Comparison of ENCODE assay signal across 8 mouse cellular contexts in the genomic region with DNA sequence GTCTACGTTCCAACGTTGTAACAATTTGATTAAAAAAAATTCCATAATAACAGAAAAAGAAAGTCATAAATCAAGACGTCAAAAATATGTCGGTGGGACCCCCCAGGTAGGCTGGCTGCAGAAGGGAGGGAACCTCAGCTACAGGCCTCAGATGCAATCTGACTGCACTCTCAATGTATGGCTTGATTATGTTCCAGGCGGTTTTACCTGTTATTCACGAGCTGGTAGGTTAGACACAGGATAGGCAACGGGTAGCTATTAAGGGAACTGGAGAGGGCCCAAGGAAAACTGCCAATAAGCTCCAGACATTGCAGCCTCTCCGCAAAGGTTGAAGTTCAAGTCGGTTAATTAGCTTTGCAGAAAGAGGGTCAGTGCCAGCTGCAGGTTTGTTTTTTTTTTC. TPM values are rescaled to one million over a fixed set of nuclear protein-coding genes. Genes with fewer than 3 reads are reported as not detected.
DNase-seq lines count a peak whose midpoint lies in the region; ATAC-seq and TF ChIP-seq lines count a peak whose summit lies in the region.

No protein-coding gene starts in this region.

- H3K4me3 ChIP-seq in ES-E14 (ENCODE audit: insufficient read depth in 1 of 2, low read depth in 1 of 2, low read length in 2 of 2, poor library complexity in 1 of 2, severe bottlenecking in 1 of 2): peak overlapping the region; percentile 53 to 75
- H3K4me3 ChIP-seq in hindbrain, embryonic 10.5 days: peak overlapping the region; percentile 88
- peak overlapping the region; percentile 78 for H3K4me3 ChIP-seq in limb, embryonic 14.5 days (replicated peaks; ENCODE audit: low read length)
- H3K4me3 ChIP-seq in stomach, postnatal 0 days (ENCODE audit: low read depth, low read length): peak overlapping the region; percentile 81

- no peaks in the 10 kb centered on the region for H3K36me3 ChIP-seq in ES-E14 (ENCODE audit: control insufficient read depth, insufficient read depth, low read length, poor library complexity, severe bottlenecking)
- H3K36me3 ChIP-seq in hindbrain, embryonic 10.5 days: no peaks in the 10 kb centered on the region
- no peaks in the 10 kb centered on the region for H3K36me3 ChIP-seq in limb, embryonic 14.5 days (ENCODE audit: control insufficient read depth, insufficient read depth, low read length)
- no peaks in the 10 kb centered on the region for H3K36me3 ChIP-seq in stomach, postnatal 0 days (ENCODE audit: control insufficient read depth, insufficient read depth, low read length)

- 17% methylated on average over 9 of the region's 9 CpGs for WGBS in hindbrain, embryonic 10.5 days
- 7% methylated on average over 9 of the region's 9 CpGs for WGBS in limb, embryonic 14.5 days
- 26% methylated on average over 9 of the region's 9 CpGs for WGBS in stomach, postnatal 0 days

- peaks cover 51% of the 10 kb centered on the region for H3K27me3 ChIP-seq in hindbrain, embryonic 10.5 days (ENCODE audit: insufficient read depth, poor library complexity, severe bottlenecking)
- H3K27me3 ChIP-seq in limb, embryonic 14.5 days (ENCODE audit: control insufficient read depth, insufficient read depth, low read length): no peaks in the 10 kb centered on the region
- H3K27me3 ChIP-seq in stomach, postnatal 0 days (ENCODE audit: control insufficient read depth, insufficient read depth, low read length): no peaks in the 10 kb centered on the region

- intact Hi-C loops in left cerebral cortex, postnatal 36 days (cut with DNase I): no loop called here

- peaks cover 5 to 12% of the 10 kb centered on the region in 2 experiments; a peak in 2 of 4 replicates for H3K4me1 ChIP-seq in ES-E14 (ENCODE audit: control insufficient read depth in 2 of 2, insufficient read depth in 2 of 2, low read length in 2 of 2, poor library complexity in 1 of 2)
- H3K4me1 ChIP-seq in hindbrain, embryonic 10.5 days (replicated peaks): peaks cover 47% of the 10 kb centered on the region
- peaks cover 16% of the 10 kb centered on the region for H3K4me1 ChIP-seq in limb, embryonic 14.5 days (ENCODE audit: control insufficient read depth, insufficient read depth, low read length)
- H3K4me1 ChIP-seq in stomach, postnatal 0 days (replicated peaks; ENCODE audit: control insufficient read depth, insufficient read depth): no peaks in the 10 kb centered on the region; the same call in 1 of the 2 replicates

- H3K4me2 ChIP-seq in limb, embryonic 14.5 days (replicated peaks; ENCODE audit: low read depth, low read length, severe bottlenecking): peak overlapping the region; percentile 98
- H3K4me2 ChIP-seq in stomach, postnatal 0 days (replicated peaks; ENCODE audit: low read depth): peak overlapping the region; percentile 95

- ATAC-seq in limb, embryonic 14.5 days (ENCODE audit: low FRiP score, low read depth): 0 out of 2 replicates have a peak, but pooled peaks have one; percentile 6
- ATAC-seq in stomach, postnatal 0 days (ENCODE audit: low FRiP score, low TSS enrichment): no peak

- H3K27ac ChIP-seq in ES-E14 (ENCODE audit: insufficient read depth, low read depth, low read length, poor library complexity, severe bottlenecking): no peak overlapping the region
- H3K27ac ChIP-seq in hindbrain, embryonic 10.5 days: peak overlapping the region; percentile 94
- no peak overlapping the region for H3K27ac ChIP-seq in limb, embryonic 14.5 days (replicated peaks; ENCODE audit: low read depth, low read length)
- no peak overlapping the region for H3K27ac ChIP-seq in stomach, postnatal 0 days (replicated peaks)

- no peak for TF ChIP-seq CTCF in stomach, postnatal 0 days (IDR thresholded peaks at IDR 0.05; ENCODE audit: low read depth)

- TF ChIP-seq EP300 in stomach, postnatal 0 days (optimal IDR thresholded peaks at IDR 0.05): no peak

- no peak overlapping the region for H3K9ac ChIP-seq in ES-E14 (ENCODE audit: insufficient read depth, low read depth, low read length, poor library complexity, severe bottlenecking)
- peak overlapping the region; percentile 87 for H3K9ac ChIP-seq in limb, embryonic 14.5 days (ENCODE audit: low read depth, low read length, severe bottlenecking)
- peak overlapping the region; percentile 76; the same call in 1 of the 2 replicates for H3K9ac ChIP-seq in stomach, postnatal 0 days (ENCODE audit: low read length)

- in situ Hi-C loops in ES-E14 (cut with MboI; ENCODE audit: low sequenced_read_pairs in 2 of 2, unreplicated experiment in 2 of 2): no loop called here

- TF ChIP-seq POLR2A in limb, embryonic 14.5 days (IDR thresholded peaks at IDR 0.05; ENCODE audit: borderline replicate concordance, extremely low read depth, insufficient read depth, insufficient read length): no peak

- peak; percentile 54 for DNase-seq in cerebellum, adult 11-12 months
- no peak for DNase-seq in cerebellum, adult 8-10 months
- no peak for DNase-seq in ES-E14 (ENCODE audit: low read depth, low spot score)
- no peak for DNase-seq in hindbrain, embryonic 10.5 days (ENCODE audit: low spot score)
- peak; percentile 35 for DNase-seq in limb, embryonic 14.5 days (ENCODE audit: low spot score)
- DNase-seq in stomach, postnatal 0 days (ENCODE audit: low spot score): no peak
- DNase-seq in spleen, adult 18-20 months: no peak
- no peak for DNase-seq in left cerebral cortex, postnatal 36 days (ENCODE audit: low spot score in 2 of 2)

- H3K9me3 ChIP-seq in ES-E14 (ENCODE audit: control insufficient read depth, insufficient read depth, low read depth, low read length): no peaks in the 10 kb centered on the region
- H3K9me3 ChIP-seq in hindbrain, embryonic 10.5 days: no peaks in the 10 kb centered on the region
- H3K9me3 ChIP-seq in limb, embryonic 14.5 days (ENCODE audit: control insufficient read depth, low read length): no peaks in the 10 kb centered on the region
- no peaks in the 10 kb centered on the region for H3K9me3 ChIP-seq in stomach, postnatal 0 days (ENCODE audit: control insufficient read depth, low read length)

TF ChIP-seq in ES-E14, 5 proteins besides CTCF, POLR2A, EP300 and RAD21:
- TF ChIP-seq MAFK (IDR thresholded peaks at IDR 0.05; ENCODE audit: insufficient read depth, low read depth, low read length): no peak
- no peak for TF ChIP-seq ZNF384 (IDR thresholded peaks at IDR 0.05; ENCODE audit: low read depth, low read length)
- TF ChIP-seq CHD2 (IDR thresholded peaks at IDR 0.05; ENCODE audit: low read depth, low read length): no peak
- TF ChIP-seq ZC3H11A (IDR thresholded peaks at IDR 0.05; ENCODE audit: borderline replicate concordance, low read depth, low read length): no peak
- no peak for TF ChIP-seq HCFC1 (IDR thresholded peaks at IDR 0.05; ENCODE audit: borderline replicate concordance, insufficient read depth, low read length)

RNA-seq across cellular contexts. Expression of a gene that starts 0.6 kb away (rescaled TPM):
- 50.4 and 64.4 TPM in 2 replicates for total RNA-seq in ES-E14 (2012; rRNA removed)
- 59.7 and 66.7 TPM in 2 replicates for polyA plus RNA-seq in hindbrain, embryonic 10.5 days (2016; fragmentation: Nextera tagmentation; extraction: Ambion mirVana)
- polyA plus RNA-seq in limb, embryonic 14.5 days (2012; rRNA removed): 105 and 108 TPM in 2 replicates
- polyA plus RNA-seq in limb, embryonic 14.5 days (2014; fragmentation: Nextera tagmentation; extraction: Ambion mirVana): 89.5 and 94.5 TPM in 2 replicates
- 59.0 and 61.7 TPM in 2 replicates for polyA plus RNA-seq in stomach, postnatal 0 days (2015; fragmentation: Nextera tagmentation; extraction: Ambion mirVana)
- total RNA-seq in left cerebral cortex, postnatal 36 days (2021): 100 to 1,000 TPM in 1 of 2 experiments, 10 to 100 TPM in 1; 95.7 to 112 TPM

Comparison
In these comparisons a context has a peak if more than half of its experiments do, and no peak if none do; other contexts are left out.
1. DNase-seq: peak in cerebellum, adult 11-12 months (single experiment) and limb, embryonic 14.5 days (single experiment); none in cerebellum, adult 8-10 months (single experiment), ES-E14 (single experiment), hindbrain, embryonic 10.5 days (single experiment), stomach, postnatal 0 days (single experiment), spleen, adult 18-20 months (0 of 2) and left cerebral cortex, postnatal 36 days (0 of 2).
2. Peak in every context shown above with its lines, with median percentiles within 50 percentile points of each other: H3K4me3 ChIP-seq.